Mouse (Mus musculus) layer of hippocampus, adult 11-12 months (tissue): Measurements from ENCODE around the gene Ccdc170.
A peak's percentile ranks its signal among the peaks of the same experiment; 100 is the strongest.

Source experiments
- DNase-seq: peaks from one replicate; pipeline ENCODE4 v3.0.0; 2022; ENCODE audit warnings: low spot score

Ccdc170 gene

GRCm38 (mm10) chr10:4520394-4521102 lies 38.2 kb downstream of the Ccdc170 start:
- DNase-seq = no peak

- DNase-seq = no peak
Observed at GRCm38 (mm10) chr10:4522116-4522515, 39.8 kb downstream of the Ccdc170 start.

- DNase-seq = no peak
Observed at GRCm38 (mm10) chr10:4523078-4523477, 40.8 kb downstream of the Ccdc170 start.

GRCm38 (mm10) chr10:4528043-4528442 lies 45.7 kb downstream of the Ccdc170 start:
- no peak for DNase-seq

GRCm38 (mm10) chr10:4530638-4531235 lies 48.4 kb downstream of the Ccdc170 start:
- no peak for DNase-seq

GRCm38 (mm10) chr10:4531933-4532332 lies 49.6 kb downstream of the Ccdc170 start:
- no peak for DNase-seq

GRCm38 (mm10) chr10:4532731-4533130 lies 50.4 kb downstream of the Ccdc170 start:
- no peak for DNase-seq

- no peak for DNase-seq
Observed at GRCm38 (mm10) chr10:4533873-4534272, 51.6 kb downstream of the Ccdc170 start.

GRCm38 (mm10) chr10:4545550-4545949 lies 63.2 kb downstream of the Ccdc170 start:
- DNase-seq = no peak

GRCm38 (mm10) chr10:4553442-4554119 lies 71.3 kb downstream of the Ccdc170 start:
- no peak for DNase-seq

- DNase-seq = no peak
Observed at GRCm38 (mm10) chr10:4556842-4557377, 74.6 kb downstream of the Ccdc170 start.

- no peak for DNase-seq
Observed at GRCm38 (mm10) chr10:4559132-4559531, 76.8 kb downstream of the Ccdc170 start.

GRCm38 (mm10) chr10:4565148-4565547 lies 82.8 kb downstream of the Ccdc170 start:
- no peak for DNase-seq

- DNase-seq = no peak
Observed at GRCm38 (mm10) chr10:4570778-4571177, 88.5 kb downstream of the Ccdc170 start.

- no peak for DNase-seq
Observed at GRCm38 (mm10) chr10:4571304-4571703, 89.0 kb downstream of the Ccdc170 start.

- DNase-seq = no peak
Observed at GRCm38 (mm10) chr10:4581905-4582304, 99.6 kb downstream of the Ccdc170 start.

- DNase-seq = no peak
Observed at GRCm38 (mm10) chr10:4586691-4587090, 104.4 kb downstream of the Ccdc170 start.

GRCm38 (mm10) chr10:4589576-4589975 lies 107.3 kb downstream of the Ccdc170 start:
- DNase-seq = no peak

GRCm38 (mm10) chr10:4590956-4591355 lies 108.7 kb downstream of the Ccdc170 start:
- no peak for DNase-seq

- no peak for DNase-seq
Observed at GRCm38 (mm10) chr10:4593828-4594227, 111.5 kb downstream of the Ccdc170 start.

GRCm38 (mm10) chr10:4597211-4597610 lies 114.9 kb downstream of the Ccdc170 start:
- DNase-seq = no peak

GRCm38 (mm10) chr10:4598244-4598842 lies 116.0 kb downstream of the Ccdc170 start:
- peak; percentile 63 for DNase-seq

GRCm38 (mm10) chr10:4598916-4599315 lies 116.6 kb downstream of the Ccdc170 start:
- DNase-seq = no peak
